Mouse (Mus musculus): ENCODE measurements around the gene Commd1. TPM values are rescaled to one million over a fixed set of nuclear protein-coding genes. Genes with fewer than 3 reads are reported as not detected.

The Commd1 gene
- polyA plus RNA-seq (2012; rRNA removed; ENCODE audit: low replicate concordance): 4.0 and 12.3 TPM in 2 replicates

DNA sequence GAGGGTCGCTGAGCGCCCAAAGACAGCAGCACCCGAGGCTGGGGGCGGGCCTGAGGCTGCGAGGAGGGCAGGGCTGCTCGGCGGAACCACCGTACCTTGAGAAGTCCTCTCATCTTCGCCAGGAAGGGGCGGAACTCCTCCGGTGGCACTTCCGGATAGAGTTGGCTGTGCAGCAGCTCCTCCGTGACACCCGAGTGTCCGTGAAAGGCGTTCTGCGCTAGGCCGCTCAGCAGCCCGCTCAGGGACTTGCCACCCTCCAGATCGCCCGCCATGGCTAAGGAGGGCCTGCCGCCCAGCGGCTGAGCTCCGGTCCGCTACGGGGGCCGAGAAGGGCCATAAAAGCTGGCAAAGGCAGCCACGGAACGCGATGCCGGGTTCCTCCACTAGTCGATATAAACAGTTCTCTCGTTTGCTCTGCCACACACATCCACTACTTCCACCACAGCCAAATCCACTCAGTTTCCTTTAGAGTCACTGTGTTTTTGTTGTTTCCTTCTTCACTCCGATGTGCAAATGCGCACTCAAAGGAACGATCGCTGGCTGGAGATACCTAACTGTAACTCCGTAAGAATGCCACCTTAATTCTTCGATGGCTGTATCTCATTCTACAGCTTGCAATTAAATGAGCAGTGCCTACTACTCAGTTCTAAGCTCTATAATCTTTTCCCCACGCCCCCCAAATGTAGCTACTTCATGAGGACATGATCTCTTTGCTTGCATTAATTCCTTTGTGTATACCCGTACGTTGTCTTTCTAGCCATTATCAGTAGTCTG, at the start of gene Commd1, which contains the start of gene Gm28048:
Gene Commd1 (minus strand): TSS at position 399 of the 774 bp plus-strand sequence.
Gene Gm28048 (minus strand): TSS at position 107 of the 774 bp plus-strand sequence.

DNA sequence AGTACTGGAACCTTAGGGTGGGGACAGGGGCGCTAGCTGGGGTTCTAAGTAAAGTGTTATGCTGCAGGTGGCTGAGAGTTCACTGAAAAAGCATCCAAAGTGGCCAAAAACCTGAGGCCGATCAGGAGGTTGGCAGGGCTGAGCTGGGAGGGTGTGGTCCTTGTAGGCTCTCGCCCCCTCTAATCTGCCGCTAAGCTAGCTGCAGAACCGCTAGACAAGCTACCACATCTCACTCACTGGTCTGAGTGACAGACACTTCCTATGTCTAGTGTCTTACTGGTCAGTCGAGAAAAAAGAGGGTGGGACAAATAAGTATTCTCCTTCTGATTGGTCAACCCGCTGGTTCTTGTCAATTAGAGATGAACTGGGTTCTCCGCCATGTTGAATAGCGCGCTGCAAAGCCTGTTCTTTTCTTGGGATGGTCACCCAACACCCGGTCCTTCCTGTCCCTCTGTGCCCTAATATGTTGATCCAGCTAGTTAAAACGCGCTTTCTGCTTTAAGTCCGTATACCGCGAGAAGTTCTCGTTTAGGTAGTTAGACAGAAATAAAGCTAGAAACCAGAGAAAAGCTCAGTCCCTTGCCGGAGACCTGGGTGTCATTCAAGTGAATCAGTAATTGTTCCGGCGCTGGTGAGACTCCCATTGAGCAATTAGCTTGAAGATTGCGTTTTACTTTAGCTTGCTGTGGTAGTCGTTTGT, 25.4 kb upstream of the Commd1 start, which contains the start of gene Fam161a:
Gene Fam161a (plus strand): TSS at position 51 of the 700 bp plus-strand sequence.

DNA sequence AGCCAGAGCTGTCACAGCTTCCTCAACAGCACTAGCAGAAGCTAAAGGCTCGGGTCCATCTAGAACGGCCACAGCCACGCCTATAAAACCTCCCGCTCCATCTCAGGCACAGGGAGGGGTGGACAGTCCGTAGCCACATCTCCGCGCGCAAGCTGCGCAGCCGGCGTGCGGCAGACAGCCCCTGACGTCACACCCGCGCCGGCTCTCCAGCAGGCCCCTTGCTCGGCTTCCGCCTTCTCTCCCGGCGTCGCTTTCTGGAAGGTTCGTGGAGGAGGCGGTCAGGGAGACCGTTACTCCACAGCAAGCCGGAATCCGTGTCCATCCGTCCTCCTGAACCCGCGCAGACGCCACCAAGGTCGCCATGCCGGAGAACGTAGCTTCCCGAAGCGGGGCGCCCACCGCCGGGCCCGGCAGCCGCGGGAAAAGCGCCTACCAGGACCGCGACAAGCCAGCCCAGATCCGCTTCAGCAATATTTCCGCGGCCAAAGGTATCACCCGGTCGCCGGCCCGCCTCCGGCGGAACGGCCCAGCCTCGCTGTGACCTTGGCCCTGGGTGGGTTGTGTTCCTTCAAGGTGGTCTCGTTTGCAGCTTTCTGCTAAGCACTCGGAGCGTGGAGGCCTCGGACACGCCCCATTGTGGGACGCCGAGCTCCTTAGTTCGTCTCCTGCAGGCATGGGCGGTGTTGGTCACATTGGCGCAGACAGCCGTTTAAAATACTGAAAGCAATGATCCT, 8.4 kb upstream of the Commd1 start, which contains the start of gene Cct4:
Gene Cct4 (plus strand): TSS at position 127 of the 734 bp plus-strand sequence.

DNA sequence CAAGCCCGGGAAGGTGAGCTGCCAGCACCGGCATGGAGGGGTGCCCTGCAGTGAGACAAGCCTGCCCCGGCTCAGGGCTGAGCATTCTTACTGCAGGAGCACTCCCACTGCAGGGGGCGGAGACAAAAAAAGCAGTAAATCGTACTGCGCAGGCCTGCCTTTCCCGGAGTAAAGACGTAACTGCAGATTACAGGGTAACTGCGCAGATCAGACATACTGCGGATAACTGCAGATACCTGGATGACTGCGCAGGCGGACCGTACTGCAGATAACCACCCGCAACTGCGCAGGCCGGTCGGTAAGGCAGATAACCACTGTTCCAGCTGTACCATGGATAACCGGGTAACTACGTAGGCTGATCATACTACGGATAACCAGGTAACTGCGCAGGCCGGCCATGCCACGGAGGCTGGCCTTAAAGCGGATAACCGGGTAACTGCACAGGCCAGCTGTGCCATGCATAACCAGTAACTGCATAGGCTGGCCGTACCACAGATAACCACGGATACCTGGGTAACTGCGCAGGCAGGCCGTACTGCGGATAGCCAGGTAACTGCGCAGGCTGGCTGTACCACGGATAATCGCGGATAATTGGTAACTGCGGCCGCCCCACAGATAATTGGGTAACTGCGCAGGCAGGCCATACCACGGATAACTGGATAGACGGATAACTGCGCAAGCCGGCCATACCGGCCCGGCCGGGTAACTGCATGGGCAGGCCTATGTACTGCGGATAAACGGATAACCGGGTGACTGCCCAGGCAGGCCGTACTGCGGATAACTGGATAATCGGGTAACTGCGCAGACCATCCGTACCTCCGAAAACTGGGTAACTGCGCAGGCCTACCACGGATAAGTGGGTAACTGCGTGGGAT, 10.1 kb downstream of the Commd1 start, which contains the start of gene Zrsr1:
Gene Zrsr1 (plus strand): TSS at position 171 of the 875 bp plus-strand sequence.

DNA sequence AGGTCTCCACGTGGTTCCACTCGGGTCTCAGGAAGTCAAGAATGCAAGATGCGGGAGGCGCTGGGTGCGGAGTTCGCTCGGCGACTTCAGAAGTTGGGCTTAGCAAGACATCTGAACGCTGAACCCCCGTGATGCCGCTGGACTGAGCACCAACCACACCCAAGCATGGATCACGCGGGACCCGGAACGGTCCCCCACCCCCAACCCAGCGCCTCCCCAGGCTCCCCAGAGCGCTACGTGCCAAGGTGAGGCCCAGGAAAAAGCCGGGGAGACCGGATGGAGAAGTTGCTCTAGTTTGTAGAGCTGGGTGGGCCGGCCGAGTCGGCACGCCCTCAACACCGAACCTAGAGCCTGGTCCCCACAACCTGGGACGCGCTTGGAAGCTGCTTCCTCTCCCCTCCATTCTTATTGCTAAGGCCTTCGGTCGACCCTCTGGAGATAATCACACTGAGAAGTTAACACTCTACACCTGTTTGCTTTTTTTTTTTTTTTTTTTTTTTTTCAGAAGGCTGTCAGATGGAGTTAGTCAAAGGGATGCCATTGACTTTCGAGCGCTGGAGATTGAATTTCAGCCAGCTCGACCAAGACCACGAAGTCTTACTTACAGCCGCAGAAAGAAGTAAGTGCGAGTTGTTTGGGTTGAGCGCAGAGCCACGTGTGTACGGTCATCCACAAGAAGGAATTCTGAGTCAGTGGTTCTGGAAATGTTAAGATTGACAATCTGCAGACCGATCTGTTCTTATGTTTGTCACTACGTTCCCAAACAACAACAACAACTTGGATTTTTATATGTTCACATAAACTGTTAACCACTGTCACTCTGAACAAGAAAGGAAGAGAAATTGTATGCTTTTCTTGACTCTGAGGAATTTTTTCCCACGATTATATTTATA, 121.6 kb downstream of the Commd1 start, which contains the start of gene B3gnt2:
Gene B3gnt2 (minus strand): TSS at position 627 of the 893 bp plus-strand sequence.

Other genes starting within 250 kb of the Commd1 start
- 11.2 and 12.7 TPM in 2 replicates for gene B3gnt2, start 121.4 kb downstream of the Commd1 start, polyA plus RNA-seq (2012; rRNA removed; ENCODE audit: low replicate concordance)
- 5.9 and 6.8 TPM in 2 replicates for gene Zrsr1, start 10.4 kb downstream of the Commd1 start, polyA plus RNA-seq (2012; rRNA removed; ENCODE audit: low replicate concordance)
- gene Gm28048, start 292 bp downstream of the Commd1 start, polyA plus RNA-seq (2012; rRNA removed; ENCODE audit: low replicate concordance): 2.7 TPM in 1 of 2 replicates, not detected in the other
- gene Cct4, start 8.1 kb upstream of the Commd1 start, polyA plus RNA-seq (2012; rRNA removed; ENCODE audit: low replicate concordance): 65.1 and 281 TPM in 2 replicates
- 0.63 and 2.3 TPM in 2 replicates for gene Fam161a, start 25.1 kb upstream of the Commd1 start, polyA plus RNA-seq (2012; rRNA removed; ENCODE audit: low replicate concordance)

Measured in mammary gland, adult 2 months (tissue).